Mouse (Mus musculus) erythroblast, embryonic 14.5 days (primary cell): Measurements from ENCODE around the gene Ola1.

Experiments used
- GATA1 ChIP-seq: IDR thresholded peaks from 2 replicates; pipeline ENCODE4 v1.6.1; 2012; ENCODE audit warnings: low read length, inconsistent platforms, mixed read lengths
- TAL1 ChIP-seq: IDR thresholded peaks from 3 replicates; pipeline ENCODE4 v1.6.1; 2012; ENCODE audit warnings: low read length, inconsistent platforms, mixed read lengths

- no peak for TF ChIP-seq GATA1
- TF ChIP-seq TAL1 = no peak
Observed at GRCm38 (mm10) chr2:73143732-73144131, 75.0 kb downstream of the Ola1 start.
